Mouse (Mus musculus) forebrain, embryonic 13.5 days (tissue): ENCODE data around the gene Zfp663. TPM values are rescaled to one million over a fixed set of nuclear protein-coding genes. Genes with fewer than 3 reads are reported as not detected.

Experiments used
- ATAC-seq: fragments of 200-750 bp; cut with Nextera tagmentation; 2 replicates; pipeline ENCODE4 v1.8.0; 2017
- H3K27ac ChIP-seq: fragments of 300-500 bp; sonication (generic); 2 replicates; pipeline ENCODE4 v1.5.1; 2015; ENCODE audit warnings: inconsistent platforms, mild to moderate bottlenecking, moderate library complexity
- H3K27me3 ChIP-seq: fragments of 300-500 bp; sonication (generic); 2 replicates; pipeline ENCODE4 v1.6.1; 2015; ENCODE audit warnings: mild to moderate bottlenecking, inconsistent platforms
- H3K36me3 ChIP-seq: fragments of 300-500 bp; sonication (generic); 2 replicates; pipeline ENCODE4 v1.6.1; 2015; ENCODE audit warnings: mild to moderate bottlenecking, inconsistent platforms; ENCODE audit not compliant: poor library complexity, severe bottlenecking
- H3K4me1 ChIP-seq: fragments of 300-500 bp; sonication (generic); 2 replicates; pipeline ENCODE4 v1.6.1; 2015; ENCODE audit warnings: inconsistent platforms
- H3K4me2 ChIP-seq: fragments of 300-500 bp; sonication (generic); 2 replicates; pipeline ENCODE4 v1.6.1; 2015; ENCODE audit warnings: inconsistent platforms, mild to moderate bottlenecking, moderate library complexity
- H3K4me3 ChIP-seq: fragments of 300-500 bp; sonication (generic); 2 replicates; pipeline ENCODE4 v1.5.1; 2015; ENCODE audit warnings: mild to moderate bottlenecking, inconsistent platforms
- H3K9ac ChIP-seq: fragments of 300-500 bp; sonication (generic); 2 replicates; pipeline ENCODE4 v1.6.1; 2015; ENCODE audit warnings: mild to moderate bottlenecking, inconsistent platforms
- H3K9me3 ChIP-seq: fragments of 300-500 bp; sonication (generic); replicated peaks from 2 replicates; pipeline ENCODE4 v1.6.1; 2016; ENCODE audit warnings: inconsistent platforms
- WGBS: fragments of 180-500 bp; shearing (Covaris S2); methylation state at CpG from one replicate; pipeline ENCODE4 v1.1.7; 2015; 5-methylcytosine and 5-hydroxymethylcytosine counted together
- polyA plus RNA-seq: library from polyadenylated mRNA; unstranded; fragments of >200 nt; fragmentation: Nextera tagmentation; extraction: Ambion mirVana; gene quantifications from 2 replicates; pipeline ENCODE4 v1.2.1, GENCODE M21; 2015

The Zfp663 gene
- 5.7 and 6.1 TPM in 2 replicates for polyA plus RNA-seq

DNA sequence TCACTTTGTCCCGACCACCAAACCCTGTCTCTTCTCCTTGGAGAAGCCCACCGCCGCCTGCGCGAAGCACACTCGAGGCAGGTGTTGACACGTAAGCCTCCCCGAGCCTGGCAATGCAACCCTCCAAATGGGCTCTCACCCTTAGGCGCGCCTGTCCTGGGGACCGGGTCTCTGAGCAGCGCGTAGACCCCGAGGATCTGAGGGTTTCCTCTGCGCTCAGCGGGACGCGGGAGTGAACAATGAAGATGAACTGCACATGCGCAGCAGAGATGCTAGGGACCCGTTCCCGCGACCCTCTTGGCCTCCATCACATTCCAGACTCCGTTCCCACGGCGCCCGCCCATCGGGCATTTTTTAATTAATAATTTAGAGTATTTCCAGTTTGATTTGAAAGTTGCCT lies at the start of gene Zfp663:
Zfp663 (minus strand) TSS at position 234 of the 400 bp plus-strand sequence.
- Histone ChIP-seq H3K9ac (peak within 1 kb of the TSS; percentile 83), H3K27ac (peak within 1 kb of the TSS; percentile 81), H3K36me3 (no peaks in the 10 kb centered on the region), H3K9me3 (no peaks in the 10 kb centered on the region), H3K4me2 (peak within 1 kb of the TSS; percentile 86), H3K4me1 (peaks cover 28% of the 10 kb centered on the region), H3K27me3 (no peaks in the 10 kb centered on the region), H3K4me3 (peak within 1 kb of the TSS; percentile 54)
- ATAC-seq, result peak; percentile 68
- WGBS, result 0% methylated on average over 27 of the region's 27 CpGs

GRCm38 (mm10) chr2:165417291-165417690 lies 48.8 kb upstream of the Zfp663 start:
- H3K9ac ChIP-seq, result 0 out of 2 replicates have a peak overlapping the region, but pooled peaks have one; percentile 6
- ATAC-seq, result peak; percentile 54

DNA sequence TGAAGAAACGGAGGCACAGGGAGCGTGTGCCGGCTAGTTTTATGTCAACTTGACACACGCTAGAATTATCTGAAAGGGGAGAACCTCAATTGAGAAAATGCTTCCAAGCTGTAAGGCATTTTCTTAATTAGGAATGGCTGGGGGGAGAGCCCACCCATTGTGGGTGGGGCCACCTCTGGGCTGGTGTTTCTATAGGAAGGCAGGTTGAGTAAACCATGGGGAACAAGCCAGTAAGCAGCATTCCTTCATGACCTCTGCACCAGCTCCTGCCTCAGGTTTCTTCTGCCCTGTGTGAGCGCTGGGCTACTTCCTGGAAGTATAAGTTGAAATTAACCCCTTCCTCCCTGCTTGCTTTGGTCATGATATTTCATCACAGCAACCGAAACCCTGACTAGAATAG lies 47.3 kb upstream of the Zfp663 start:
- Histone ChIP-seq H3K4me2 (no peak overlapping the region), H3K4me1 (peaks cover 53% of the 10 kb centered on the region), H3K9me3 (no peaks in the 10 kb centered on the region), H3K27me3 (no peaks in the 10 kb centered on the region), H3K27ac (no peak overlapping the region), H3K9ac (no peak overlapping the region), H3K4me3 (no peak overlapping the region), H3K36me3 (no peaks in the 10 kb centered on the region)
- ATAC-seq, result no peak
- 49% methylated on average over 6 of the region's 6 CpGs for whole genome bisulfite sequencing

More at GRCm38 (mm10) chr2:165417291-165417690, 48.8 kb upstream of the Zfp663 start:
- Histone ChIP-seq H3K4me1 (peaks cover 53% of the 10 kb centered on the region), H3K9me3 (no peaks in the 10 kb centered on the region), H3K36me3 (no peaks in the 10 kb centered on the region), H3K27me3 (no peaks in the 10 kb centered on the region), H3K4me3 (no peak overlapping the region), H3K4me2 (no peak overlapping the region; the same call in 1 of the 2 replicates), H3K27ac (peak overlapping the region; percentile 75)
- WGBS, result 31% methylated on average over 7 of the region's 7 CpGs

DNA sequence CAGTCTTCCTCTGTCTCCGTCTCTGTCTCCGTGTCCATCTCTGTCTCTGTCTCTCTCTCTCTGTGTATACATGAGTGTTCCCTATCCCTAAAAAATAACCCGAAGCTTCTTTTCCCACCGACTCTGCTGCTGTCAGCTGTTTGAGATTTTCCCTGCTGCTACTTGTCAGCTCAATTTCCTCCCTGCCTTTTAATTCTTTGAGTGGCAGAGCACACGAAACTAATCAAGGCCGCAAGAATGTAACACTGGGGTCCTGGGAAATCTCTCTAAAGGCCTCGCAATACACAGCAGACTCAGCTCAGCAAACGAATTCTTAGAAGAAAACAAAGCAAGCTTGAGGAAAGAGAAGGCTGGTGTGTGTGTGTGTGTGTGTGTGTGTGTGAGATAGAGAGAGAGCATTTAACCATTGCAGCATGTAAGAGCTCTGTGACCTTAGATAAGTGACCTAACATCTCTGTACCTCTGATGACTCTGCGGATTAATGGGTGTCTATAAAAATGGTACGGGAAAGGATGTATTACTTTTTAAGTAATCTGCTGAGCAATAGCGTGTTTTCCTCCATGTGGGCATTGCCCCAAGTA lies 46.7 kb upstream of the Zfp663 start:
- no peak for ATAC-seq
- Histone ChIP-seq H3K4me1 (peaks cover 47% of the 10 kb centered on the region), H3K4me2 (no peak overlapping the region), H3K36me3 (no peaks in the 10 kb centered on the region), H3K4me3 (no peak overlapping the region), H3K27ac (0 out of 2 replicates have a peak overlapping the region, but pooled peaks have one; percentile 3), H3K9me3 (no peaks in the 10 kb centered on the region), H3K27me3 (no peaks in the 10 kb centered on the region), H3K9ac (no peak overlapping the region; the same call in 1 of the 2 replicates)
- 34% methylated on average over 11 of the region's 11 CpGs for WGBS

- Histone ChIP-seq H3K36me3 (no peaks in the 10 kb centered on the region), H3K9me3 (no peaks in the 10 kb centered on the region), H3K27me3 (no peaks in the 10 kb centered on the region), H3K9ac (no peak overlapping the region), H3K4me1 (peaks cover 38% of the 10 kb centered on the region), H3K27ac (peak overlapping the region; percentile 3; the same call in 1 of the 2 replicates), H3K4me3 (no peak overlapping the region), H3K4me2 (no peak overlapping the region)
- WGBS, result 81% methylated on average over 5 of the region's 5 CpGs
- no peak for ATAC-seq
Measured at GRCm38 (mm10) chr2:165414321-165414720, 45.8 kb upstream of the Zfp663 start.

DNA sequence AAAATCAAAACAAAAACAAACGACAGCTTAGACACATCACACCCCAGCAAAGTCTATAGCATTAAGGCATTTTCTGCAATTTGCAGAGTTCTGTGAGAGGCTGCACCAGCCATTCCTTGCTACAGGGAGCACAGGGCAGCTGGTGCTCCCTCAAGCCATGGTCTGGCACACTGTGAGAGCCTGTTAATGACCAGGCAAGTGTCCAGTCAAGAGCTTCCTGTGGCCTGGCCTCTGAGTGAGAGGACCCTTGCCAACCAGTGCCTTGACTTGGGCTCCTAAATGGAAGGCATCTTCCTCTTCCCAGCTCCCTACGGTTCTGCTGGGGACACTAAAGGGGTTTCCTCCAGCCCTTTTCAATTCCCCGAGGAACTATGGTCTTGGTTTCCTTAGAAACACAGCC lies 45.4 kb upstream of the Zfp663 start:
- H3K4me3 ChIP-seq, result no peak overlapping the region
- no peaks in the 10 kb centered on the region for H3K9me3 ChIP-seq
- 40% methylated on average over 3 of the region's 3 CpGs for WGBS
- no peaks in the 10 kb centered on the region for H3K27me3 ChIP-seq
- H3K27ac ChIP-seq, result no peak overlapping the region
- H3K36me3 ChIP-seq, result no peaks in the 10 kb centered on the region
- no peak overlapping the region for H3K4me2 ChIP-seq
- no peak for ATAC-seq
- H3K4me1 ChIP-seq, result peaks cover 34% of the 10 kb centered on the region
- no peak overlapping the region for H3K9ac ChIP-seq

DNA sequence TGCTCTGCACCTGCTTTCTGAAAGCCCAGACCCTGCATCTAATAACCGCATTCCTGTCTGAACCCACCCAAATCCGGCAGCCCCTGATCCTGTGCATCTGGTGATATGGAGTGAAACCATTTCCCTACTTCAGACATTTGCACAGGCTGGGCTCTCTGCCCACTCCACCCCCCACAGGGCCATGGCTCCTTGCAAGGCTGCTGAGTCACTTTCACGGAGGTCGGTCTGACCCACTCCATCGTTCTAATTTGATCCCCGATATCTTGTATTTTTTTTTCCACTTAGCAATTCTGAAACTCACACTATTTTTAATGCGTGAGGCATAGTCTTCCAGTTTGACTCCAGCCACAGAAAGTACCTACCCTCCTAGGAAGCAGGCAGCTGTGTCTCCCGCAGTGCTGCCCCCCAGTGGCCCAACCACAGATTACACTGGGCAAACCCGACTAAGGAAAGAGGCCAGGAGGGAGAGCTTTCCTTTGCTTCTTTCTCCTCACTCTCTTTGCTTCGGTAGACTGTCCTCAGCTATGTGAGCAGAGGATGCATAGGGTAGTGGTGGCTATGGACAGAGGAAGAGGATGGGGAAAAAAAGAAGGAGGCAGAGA lies 39.3 kb upstream of the Zfp663 start:
- H3K9me3 ChIP-seq, result no peaks in the 10 kb centered on the region
- ATAC-seq, result no peak
- H3K27ac ChIP-seq, result no peak overlapping the region
- no peaks in the 10 kb centered on the region for H3K36me3 ChIP-seq
- WGBS, result 45% methylated on average over 10 of the region's 10 CpGs
- H3K27me3 ChIP-seq, result no peaks in the 10 kb centered on the region
- no peak overlapping the region for H3K4me2 ChIP-seq
- no peak overlapping the region for H3K4me3 ChIP-seq
- H3K4me1 ChIP-seq, result no peaks in the 10 kb centered on the region
- H3K9ac ChIP-seq, result no peak overlapping the region

GRCm38 (mm10) chr2:165405351-165405750 lies 36.8 kb upstream of the Zfp663 start:
- no peak for ATAC-seq
- no peaks in the 10 kb centered on the region for H3K9me3 ChIP-seq
- H3K4me3 ChIP-seq, result no peak overlapping the region
- 68% methylated on average over 6 of the region's 6 CpGs for WGBS
- H3K36me3 ChIP-seq, result no peaks in the 10 kb centered on the region
- H3K9ac ChIP-seq, result no peak overlapping the region
- no peaks in the 10 kb centered on the region for H3K27me3 ChIP-seq
- no peak overlapping the region for H3K27ac ChIP-seq
- H3K4me2 ChIP-seq, result no peak overlapping the region
- no peaks in the 10 kb centered on the region; the same call in 1 of the 2 replicates for H3K4me1 ChIP-seq

DNA sequence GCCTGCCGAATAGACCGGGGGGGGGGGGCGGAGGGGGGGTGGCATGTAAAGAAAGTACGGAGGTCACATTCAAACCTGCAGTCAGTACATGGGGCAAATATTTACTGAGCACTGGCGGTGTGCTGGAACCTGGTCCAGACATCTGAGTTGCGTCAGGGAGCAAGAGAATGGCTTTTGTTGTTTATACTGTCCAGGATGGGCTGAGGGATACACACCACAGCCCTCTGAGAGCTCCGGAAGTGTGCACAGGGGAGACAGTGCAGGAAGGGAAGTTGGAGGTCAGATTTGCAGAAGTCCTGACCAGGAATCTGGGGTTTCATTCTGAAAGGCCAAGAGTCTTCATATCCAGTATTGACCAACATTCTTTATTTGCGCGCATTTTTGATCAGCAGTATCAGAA lies 36.4 kb upstream of the Zfp663 start:
- Histone ChIP-seq H3K27ac (no peak overlapping the region), H3K4me3 (no peak overlapping the region), H3K4me1 (no peaks in the 10 kb centered on the region; the same call in 1 of the 2 replicates), H3K4me2 (no peak overlapping the region), H3K9me3 (no peaks in the 10 kb centered on the region), H3K9ac (no peak overlapping the region), H3K27me3 (no peaks in the 10 kb centered on the region), H3K36me3 (no peaks in the 10 kb centered on the region)
- WGBS, result 79% methylated on average over 9 of the region's 9 CpGs
- no peak for ATAC-seq

- Histone ChIP-seq H3K9ac (no peak overlapping the region), H3K27me3 (no peaks in the 10 kb centered on the region), H3K4me2 (no peak overlapping the region), H3K4me1 (peaks cover 18% of the 10 kb centered on the region), H3K36me3 (no peaks in the 10 kb centered on the region), H3K9me3 (0 out of 2 replicates have a peak, but pooled peaks cover 4% of the 10 kb centered on the region), H3K27ac (no peak overlapping the region), H3K4me3 (no peak overlapping the region)
- ATAC-seq, result 0 out of 2 replicates have a peak, but pooled peaks have one; percentile 41
- WGBS, result 59% methylated on average over 14 of the region's 15 CpGs
Measured at GRCm38 (mm10) chr2:165398164-165398785, 29.7 kb upstream of the Zfp663 start.

DNA sequence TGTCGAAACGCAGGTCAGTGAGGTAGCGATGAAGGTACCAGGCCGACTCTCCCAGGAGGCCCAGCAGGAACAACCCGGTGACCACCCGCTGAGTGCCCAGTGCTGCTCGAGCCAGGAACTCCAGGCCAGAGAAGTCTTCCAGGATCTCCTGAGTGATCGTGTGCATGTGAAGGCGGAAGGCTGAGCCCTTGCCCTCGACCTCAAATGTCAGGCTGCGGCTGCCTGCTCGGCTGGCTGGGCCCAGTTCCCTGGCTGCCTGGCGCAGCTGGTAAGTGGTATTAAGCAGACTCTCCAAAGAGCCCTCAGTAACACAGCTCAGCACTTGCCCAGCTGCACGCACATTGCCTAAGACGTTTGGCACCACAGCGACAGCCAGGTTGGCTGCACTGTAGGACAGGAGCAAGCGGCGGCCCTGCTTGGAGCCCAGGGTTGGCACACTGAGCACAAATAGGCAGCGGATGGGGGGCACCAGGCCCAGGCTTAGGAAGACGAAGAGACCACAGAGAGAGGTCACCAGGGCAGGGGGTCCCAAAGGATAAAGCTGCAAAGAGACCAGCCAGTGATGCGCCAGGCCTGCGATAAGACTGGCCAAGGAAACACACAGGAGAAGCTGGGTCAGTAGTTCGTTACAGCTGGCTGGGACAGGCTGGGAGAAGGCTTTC lies 29.1 kb upstream of the Zfp663 start:
- Histone ChIP-seq H3K27ac (no peak overlapping the region; the same call in 1 of the 2 replicates), H3K9me3 (0 out of 2 replicates have a peak, but pooled peaks cover 4% of the 10 kb centered on the region)

More for the DNA sequence above, 29.1 kb upstream of the Zfp663 start:
- H3K9ac ChIP-seq, result 0 out of 2 replicates have a peak overlapping the region, but pooled peaks have one; percentile 26
- 69% methylated on average over 23 of the region's 23 CpGs for WGBS
- H3K36me3 ChIP-seq, result no peaks in the 10 kb centered on the region
- ATAC-seq, result peak; percentile 36; the same call in 1 of the 2 replicates
- H3K27me3 ChIP-seq, result no peaks in the 10 kb centered on the region
- H3K4me3 ChIP-seq, result no peak overlapping the region
- no peak overlapping the region for H3K4me2 ChIP-seq
- H3K4me1 ChIP-seq, result peaks cover 18% of the 10 kb centered on the region
